Mouse (Mus musculus): ENCODE results near the gene Gclm. TPM values are rescaled to one million over a fixed set of nuclear protein-coding genes. Genes with fewer than 3 reads are reported as not detected.
A peak's percentile ranks its signal among the peaks of the same experiment; 100 is the strongest.

Gclm gene
- polyA plus RNA-seq, 1 experiment from 2014 or later: 155 TPM

DNA sequence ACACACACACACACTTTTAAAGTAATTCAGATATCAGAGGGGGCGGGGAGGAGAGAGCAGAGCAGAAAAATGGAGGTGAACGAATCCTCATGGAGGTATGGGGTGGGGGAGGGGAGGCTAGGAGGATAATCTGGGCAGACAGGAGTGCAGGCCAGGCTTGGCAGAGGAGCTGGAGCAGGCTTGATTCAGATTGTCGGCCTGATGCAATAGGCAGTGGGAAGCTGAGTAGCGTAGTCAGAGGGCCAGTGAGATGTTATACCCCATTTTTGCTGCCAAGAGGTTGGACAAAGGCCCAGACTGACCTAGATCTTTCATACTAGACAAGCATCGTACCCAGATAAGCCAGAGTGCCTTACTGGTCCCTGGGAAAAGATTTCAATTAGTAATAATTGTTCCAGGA, 51.6 kb downstream of the Gclm start:
- Histone ChIP-seq H3K27ac (replicated peaks) (no peak overlapping the region), H3K4me3 (ENCODE audit: low read depth, low read length) (no peak overlapping the region), H3K9ac (ENCODE audit: low read length) (no peak overlapping the region), H3K27me3 (ENCODE audit: control insufficient read depth, insufficient read depth, low read length) (no peaks in the 10 kb centered on the region), H3K4me2 (replicated peaks; ENCODE audit: low read depth) (no peak overlapping the region), H3K36me3 (ENCODE audit: control insufficient read depth, insufficient read depth, low read length) (no peaks in the 10 kb centered on the region), H3K4me1 (replicated peaks; ENCODE audit: control insufficient read depth, insufficient read depth) (no peaks in the 10 kb centered on the region; the same call in 1 of the 2 replicates), H3K9me3 (ENCODE audit: control insufficient read depth, low read length) (no peaks in the 10 kb centered on the region)
- no peak for TF ChIP-seq EP300 (optimal IDR thresholded peaks at IDR 0.05)
- WGBS: 65% methylated on average over 5 of the region's 5 CpGs
- ATAC-seq (ENCODE audit: low FRiP score, low TSS enrichment) (no peak), DNase-seq (ENCODE audit: low spot score) (no peak)

DNA sequence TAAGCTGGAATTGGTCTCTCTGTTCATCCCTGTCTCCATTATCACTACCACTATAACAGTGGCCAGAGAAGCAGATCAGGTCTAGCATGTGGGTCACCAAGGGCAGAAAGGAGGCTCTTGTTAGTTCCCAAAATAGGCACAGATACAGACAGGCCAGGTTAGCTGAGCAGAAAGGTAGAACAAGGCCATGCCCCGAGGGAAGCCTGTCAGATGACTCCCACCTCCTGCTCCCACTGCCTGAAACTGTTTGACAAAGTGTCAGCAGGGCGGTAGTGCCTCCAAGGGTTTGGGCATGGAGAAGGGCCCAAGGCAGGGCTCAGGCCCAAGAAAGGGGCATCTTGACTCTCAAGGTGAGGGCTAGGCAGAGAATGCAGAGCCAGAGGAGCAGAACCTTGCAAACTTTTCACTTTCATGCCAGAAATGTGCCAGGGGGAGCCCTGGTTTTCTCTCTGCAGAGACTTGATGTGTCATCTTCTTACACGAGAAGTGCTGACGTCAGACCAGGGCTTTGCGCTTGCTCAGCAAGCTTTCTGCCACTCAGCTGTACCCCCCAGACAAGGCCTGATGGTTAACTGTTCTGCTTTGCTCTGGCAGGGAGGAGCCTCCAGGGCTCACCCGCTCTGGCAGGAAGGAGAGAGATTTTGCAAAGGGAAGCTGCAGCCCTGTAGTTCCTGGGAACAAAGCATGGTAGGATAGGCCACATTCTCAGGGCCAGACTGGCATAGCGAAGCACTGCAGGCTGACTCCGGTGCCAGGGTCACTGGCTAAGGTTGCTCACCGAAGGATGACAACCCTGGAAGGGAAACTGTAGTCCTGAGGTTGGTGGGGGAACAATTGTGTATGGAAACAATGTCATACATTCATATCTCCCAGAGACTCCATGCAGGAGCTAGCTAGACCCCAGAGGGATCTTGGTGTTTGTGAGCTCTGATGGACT, 55.9 kb downstream of the Gclm start:
- H3K9me3 ChIP-seq (ENCODE audit: control insufficient read depth, low read length): no peaks in the 10 kb centered on the region
- H3K4me3 ChIP-seq (ENCODE audit: low read depth, low read length): no peak overlapping the region
- ATAC-seq (ENCODE audit: low FRiP score, low TSS enrichment): peak; percentile 61; the same call in 1 of the 2 replicates
- H3K36me3 ChIP-seq (ENCODE audit: control insufficient read depth, insufficient read depth, low read length): no peaks in the 10 kb centered on the region
- WGBS: 56% methylated on average over 9 of the region's 9 CpGs
- no peak for DNase-seq (ENCODE audit: low spot score)
- H3K27ac ChIP-seq (replicated peaks): no peak overlapping the region
- no peaks in the 10 kb centered on the region for H3K27me3 ChIP-seq (ENCODE audit: control insufficient read depth, insufficient read depth, low read length)
- H3K4me1 ChIP-seq (replicated peaks; ENCODE audit: control insufficient read depth, insufficient read depth): no peaks in the 10 kb centered on the region
- TF ChIP-seq EP300 (optimal IDR thresholded peaks at IDR 0.05) (no peak), CTCF (IDR thresholded peaks at IDR 0.05; ENCODE audit: low read depth) (no peak)
- no peak overlapping the region for H3K9ac ChIP-seq (ENCODE audit: low read length)
- no peak overlapping the region for H3K4me2 ChIP-seq (replicated peaks; ENCODE audit: low read depth)

DNA sequence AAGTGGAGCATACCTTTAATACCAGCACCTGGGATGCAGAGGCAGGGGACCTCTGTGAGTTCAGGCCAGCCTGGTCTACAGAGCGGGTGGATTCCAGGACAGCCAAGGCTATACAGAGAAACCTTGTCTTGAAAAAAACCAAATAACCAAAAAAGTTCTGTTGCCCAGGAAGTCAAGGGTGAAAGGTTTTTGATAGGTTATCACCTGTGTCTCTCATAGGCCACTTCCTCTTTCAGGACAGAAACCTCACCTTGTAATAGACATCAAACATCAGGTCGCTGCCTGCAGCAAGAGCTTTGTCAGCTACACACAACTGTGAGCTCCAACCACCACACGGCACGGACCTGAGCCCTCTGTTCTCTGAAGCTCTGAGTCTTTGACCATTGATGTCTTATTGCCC, 59.2 kb downstream of the Gclm start:
- H3K4me2 ChIP-seq (replicated peaks; ENCODE audit: low read depth): no peak overlapping the region
- no peak for ATAC-seq (ENCODE audit: low FRiP score, low TSS enrichment)
- H3K4me3 ChIP-seq (ENCODE audit: low read depth, low read length): no peak overlapping the region
- H3K9ac ChIP-seq (ENCODE audit: low read length): no peak overlapping the region
- no peak for TF ChIP-seq EP300 (optimal IDR thresholded peaks at IDR 0.05)
- TF ChIP-seq CTCF (IDR thresholded peaks at IDR 0.05; ENCODE audit: low read depth): no peak
- no peaks in the 10 kb centered on the region for H3K9me3 ChIP-seq (ENCODE audit: control insufficient read depth, low read length)
- H3K27me3 ChIP-seq (ENCODE audit: control insufficient read depth, insufficient read depth, low read length): no peaks in the 10 kb centered on the region
- H3K36me3 ChIP-seq (ENCODE audit: control insufficient read depth, insufficient read depth, low read length): no peaks in the 10 kb centered on the region
- no peak overlapping the region for H3K27ac ChIP-seq (replicated peaks)
- 85% methylated on average over 4 of the region's 4 CpGs for WGBS
- DNase-seq (ENCODE audit: low spot score): no peak
- H3K4me1 ChIP-seq (replicated peaks; ENCODE audit: control insufficient read depth, insufficient read depth): no peaks in the 10 kb centered on the region

DNA sequence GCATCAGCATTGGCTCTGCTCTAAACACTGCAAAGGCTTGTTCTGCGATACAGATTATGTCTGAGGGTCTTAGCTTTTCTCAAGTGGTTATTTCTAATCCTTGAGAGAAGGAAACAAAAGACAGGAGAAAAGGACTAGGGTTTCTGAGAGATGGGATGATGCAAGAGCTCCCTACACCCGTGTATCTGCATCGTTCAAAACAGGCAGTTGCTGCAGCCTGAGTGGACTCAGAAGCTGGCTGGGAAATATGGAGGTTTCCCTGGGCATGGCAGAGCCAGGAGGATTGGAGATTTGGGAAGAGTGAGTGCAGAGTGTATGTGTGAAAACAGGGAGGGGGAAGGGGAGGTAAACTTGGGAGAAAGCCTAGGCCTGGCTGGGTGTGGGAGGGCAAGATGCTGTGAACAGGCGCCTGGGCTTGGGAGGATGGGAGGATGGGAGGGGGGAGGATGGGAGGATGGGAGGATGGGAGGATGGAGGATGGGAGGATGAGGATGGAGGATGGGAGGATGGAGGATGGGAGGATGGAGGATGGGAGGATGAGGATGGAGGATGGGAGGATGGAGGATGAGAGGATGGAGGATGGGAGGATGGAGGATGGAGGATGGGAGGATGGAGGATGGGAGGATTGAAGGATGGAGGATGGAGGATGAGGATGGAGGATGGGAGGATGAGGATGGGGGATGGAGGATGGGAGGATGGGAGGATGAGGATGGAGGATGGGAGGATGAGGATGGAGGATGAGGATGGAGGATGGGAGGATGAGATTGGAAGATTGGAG, 62.7 kb downstream of the Gclm start:
- 42% methylated on average over 4 of the region's 4 CpGs for WGBS
- TF ChIP-seq EP300 (optimal IDR thresholded peaks at IDR 0.05) (no peak), CTCF (IDR thresholded peaks at IDR 0.05; ENCODE audit: low read depth) (no peak)
- ATAC-seq (ENCODE audit: low FRiP score, low TSS enrichment): no peak

DNA sequence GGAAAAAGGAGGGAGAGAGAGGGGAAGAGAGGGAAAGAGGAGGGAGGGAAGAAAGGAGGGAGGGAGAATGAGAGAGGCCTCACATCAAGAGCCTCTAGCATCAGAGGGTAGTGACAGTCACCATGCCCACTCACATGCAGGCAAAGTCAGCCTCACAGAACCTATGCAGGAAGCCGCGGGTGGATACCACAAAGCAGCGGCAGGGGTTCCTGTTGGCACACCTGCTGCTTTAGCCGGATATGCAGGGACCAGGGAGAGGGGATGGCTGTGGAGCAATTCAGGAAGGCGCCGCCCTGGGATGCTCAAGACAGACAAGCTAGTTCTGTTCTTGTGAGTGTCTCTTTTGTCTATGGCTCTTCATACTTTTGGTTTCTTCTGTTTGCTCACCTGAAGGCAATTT, 63.6 kb downstream of the Gclm start:
- Histone ChIP-seq H3K9me3 (ENCODE audit: control insufficient read depth, low read length) (no peaks in the 10 kb centered on the region), H3K4me1 (replicated peaks; ENCODE audit: control insufficient read depth, insufficient read depth) (no peaks in the 10 kb centered on the region), H3K4me2 (replicated peaks; ENCODE audit: low read depth) (no peak overlapping the region), H3K27ac (replicated peaks) (no peak overlapping the region), H3K9ac (ENCODE audit: low read length) (no peak overlapping the region), H3K4me3 (ENCODE audit: low read depth, low read length) (no peak overlapping the region), H3K27me3 (ENCODE audit: control insufficient read depth, insufficient read depth, low read length) (no peaks in the 10 kb centered on the region), H3K36me3 (ENCODE audit: control insufficient read depth, insufficient read depth, low read length) (no peaks in the 10 kb centered on the region)
- ATAC-seq (ENCODE audit: low FRiP score, low TSS enrichment) (no peak), DNase-seq (ENCODE audit: low spot score) (no peak)
- WGBS: 31% methylated on average over 6 of the region's 6 CpGs
- no peak for TF ChIP-seq EP300 (optimal IDR thresholded peaks at IDR 0.05)
- no peak for TF ChIP-seq CTCF (IDR thresholded peaks at IDR 0.05; ENCODE audit: low read depth)

More for the DNA sequence above, 62.7 kb downstream of the Gclm start:
- Histone ChIP-seq H3K4me1 (replicated peaks; ENCODE audit: control insufficient read depth, insufficient read depth) (no peaks in the 10 kb centered on the region), H3K27me3 (ENCODE audit: control insufficient read depth, insufficient read depth, low read length) (no peaks in the 10 kb centered on the region), H3K9ac (ENCODE audit: low read length) (no peak overlapping the region), H3K4me3 (ENCODE audit: low read depth, low read length) (no peak overlapping the region), H3K36me3 (ENCODE audit: control insufficient read depth, insufficient read depth, low read length) (no peaks in the 10 kb centered on the region), H3K9me3 (ENCODE audit: control insufficient read depth, low read length) (no peaks in the 10 kb centered on the region), H3K4me2 (replicated peaks; ENCODE audit: low read depth) (no peak overlapping the region), H3K27ac (replicated peaks) (no peak overlapping the region)
- DNase-seq (ENCODE audit: low spot score): no peak

All from stomach, postnatal 0 days (tissue).